Mouse (Mus musculus) left cerebral cortex, adult 2 months (tissue): ENCODE measurements at regions not wholly inside any gene's neighbourhood (a gene's known extent, or its start where the extent isn't known, plus 50 kb on each side); places are given as distances from the start of the nearest gene placed in this dataset.

Experiments
- DNase-seq, 2 experiments: peaks; one replicate each; pipeline ENCODE4 v3.0.0; 2021 to 2022; ENCODE audit warnings: low spot score in 2 of 2, mixed read lengths in 1 of 2; ENCODE audit errors: extremely low spot score in 1 of 2
- H3K27ac ChIP-seq: fragments of 200-600 bp; 2 replicates; pipeline ENCODE4 v1.8.1; 2022
- H3K4me3 ChIP-seq: fragments of 200-600 bp; 2 replicates; pipeline ENCODE4 v1.8.1; 2022
- CTCF ChIP-seq: fragments of 200-600 bp; IDR thresholded peaks from 2 replicates; pipeline ENCODE4 v1.8.1; 2022; ENCODE audit warnings: antibody characterized with exemption, mild to moderate bottlenecking, moderate library complexity
- intact Hi-C: fragments of 180-260 bp; cut with DNase I; formaldehyde crosslinking; loops from one replicate; pipeline ENCODE4 v1.15.1; 2025

DNA sequence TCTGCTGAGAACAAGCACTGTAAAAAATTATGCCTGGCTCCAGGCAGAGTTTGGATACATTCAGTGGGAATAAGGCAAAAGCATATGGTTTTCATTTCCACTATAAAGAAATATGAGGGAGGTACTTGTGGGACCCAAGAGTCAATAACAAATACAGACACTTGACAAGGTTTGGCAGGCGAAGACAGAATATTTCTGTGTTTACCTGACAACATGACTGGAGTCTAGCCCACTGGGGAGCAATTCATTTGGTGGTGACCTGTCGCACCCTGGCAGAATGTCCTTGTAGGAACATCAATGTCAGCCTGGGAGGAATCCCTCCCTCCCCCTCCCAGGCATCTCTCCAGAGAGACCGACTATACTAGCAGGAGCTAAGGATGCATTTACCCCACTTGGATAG lies 276.8 kb downstream of the Maf start:
- H3K27ac ChIP-seq = no peak overlapping the region
- no peak for TF ChIP-seq CTCF
- no peak overlapping the region for H3K4me3 ChIP-seq
- intact Hi-C loops = no loop called here
- no peak for DNase-seq

DNA sequence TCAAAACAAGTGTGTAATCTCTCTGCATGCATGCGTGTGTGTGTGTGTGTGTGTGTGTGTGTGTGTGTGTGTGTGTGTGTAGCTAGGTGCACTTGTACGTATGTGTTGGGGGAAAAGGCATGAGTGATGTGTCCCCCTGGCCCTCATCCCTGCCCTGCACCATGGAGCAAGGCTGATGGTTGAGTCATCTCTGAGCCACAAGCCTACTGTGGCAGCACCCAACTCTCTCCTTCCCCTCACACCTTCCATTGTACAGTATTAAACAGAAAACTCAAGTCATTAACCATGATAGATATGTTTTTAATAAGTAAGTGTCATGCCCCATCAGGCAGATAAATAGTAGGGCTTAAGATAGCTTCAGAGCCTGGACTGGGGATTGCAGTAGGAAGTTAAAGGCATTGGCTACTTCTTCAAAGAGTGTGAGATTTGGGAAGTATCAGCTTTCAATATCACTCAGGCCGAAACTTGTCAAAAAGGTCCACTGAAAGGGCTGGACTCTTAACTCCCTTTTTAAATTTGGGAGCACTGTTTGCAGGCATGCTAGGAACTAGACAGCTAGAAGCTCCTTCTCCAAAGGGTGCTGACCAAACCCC lies 278.2 kb downstream of the Maf start:
- TF ChIP-seq CTCF = no peak
- no peak for DNase-seq
- intact Hi-C loops = no loop called here
- H3K4me3 ChIP-seq = no peak overlapping the region
- H3K27ac ChIP-seq = no peak overlapping the region

DNA sequence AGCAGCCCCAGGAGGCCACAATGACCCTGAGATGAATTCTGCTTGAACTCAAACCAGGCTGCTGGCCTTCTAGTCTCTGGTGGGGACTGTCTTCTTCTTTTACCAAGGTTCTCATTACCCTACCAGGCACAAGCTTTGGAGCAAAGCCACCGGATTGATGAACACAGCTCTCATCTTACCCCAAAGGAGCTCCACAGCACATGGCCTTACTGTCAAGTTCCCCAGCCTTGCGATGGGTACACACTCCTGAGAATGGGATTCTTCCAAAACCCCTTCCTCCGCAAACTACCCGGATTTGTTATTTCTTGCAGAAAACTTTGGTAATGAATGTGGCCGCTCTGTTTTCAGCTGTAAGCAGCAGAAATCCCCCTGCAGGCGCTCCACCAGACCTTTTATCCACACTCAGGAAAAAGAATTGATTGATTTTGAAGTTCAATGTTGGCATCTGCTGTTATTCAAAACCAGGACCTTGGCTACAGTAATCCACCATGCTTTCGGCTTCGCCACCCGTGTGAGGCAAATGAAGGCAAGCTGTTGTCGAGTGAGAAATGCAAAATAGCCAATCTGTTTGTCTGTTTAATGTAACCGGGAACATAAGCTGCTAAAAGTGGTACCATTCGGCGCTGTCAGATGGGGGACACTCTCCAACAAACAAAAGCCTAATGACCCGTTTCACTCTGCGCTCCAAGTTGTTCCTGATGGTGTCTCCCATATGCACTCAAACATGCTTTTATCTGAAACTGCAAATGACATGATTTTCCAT lies 278.9 kb downstream of the Maf start:
- no peak for TF ChIP-seq CTCF
- no peak for DNase-seq
- Histone ChIP-seq H3K4me3 (no peak overlapping the region), H3K27ac (no peak overlapping the region)
- intact Hi-C loops = no loop called here

DNA sequence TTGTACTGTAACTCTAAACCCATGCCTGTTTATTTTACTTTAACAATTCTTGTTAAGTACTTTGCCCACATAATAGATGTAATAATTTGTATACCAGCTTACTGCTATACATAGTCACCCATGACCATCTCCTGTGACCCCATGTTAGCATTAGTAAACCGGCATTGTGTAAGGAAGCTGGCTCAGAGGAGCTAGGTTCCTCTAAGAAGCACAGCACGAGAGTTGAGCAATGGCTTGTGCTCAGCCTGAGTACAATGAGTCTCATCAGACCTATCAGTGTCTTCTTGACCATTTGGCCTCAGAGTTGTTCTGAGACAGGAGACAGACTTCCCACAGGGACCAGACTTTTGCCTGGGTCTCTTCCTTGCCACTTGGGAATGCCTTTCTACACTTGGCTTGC lies 279.6 kb downstream of the Maf start:
- intact Hi-C loops = no loop called here
- DNase-seq = no peak
- TF ChIP-seq CTCF = no peak
- Histone ChIP-seq H3K4me3 (no peak overlapping the region), H3K27ac (no peak overlapping the region)

DNA sequence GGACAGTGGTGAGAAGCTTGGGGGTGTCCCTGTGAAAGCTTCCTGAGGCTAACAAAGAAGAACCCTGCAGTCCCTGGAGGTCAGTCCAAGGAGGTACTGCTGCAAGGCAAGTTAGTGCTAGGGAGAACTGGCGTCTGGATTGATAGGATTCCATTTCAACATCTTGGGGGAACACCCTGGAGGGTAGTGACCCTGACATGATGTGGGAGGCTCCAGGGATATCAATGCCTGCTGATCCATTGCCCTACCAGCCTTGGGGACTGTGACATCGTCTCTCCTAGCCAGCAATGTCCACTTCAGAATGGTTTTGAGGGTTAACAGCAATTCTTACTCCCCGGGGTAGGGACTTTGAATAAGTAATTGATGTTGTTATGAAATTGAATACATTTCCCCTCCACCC lies 280.1 kb downstream of the Maf start:
- no peak overlapping the region for H3K4me3 ChIP-seq
- intact Hi-C loops = no loop called here
- no peak for DNase-seq
- H3K27ac ChIP-seq = no peak overlapping the region
- no peak for TF ChIP-seq CTCF

DNA sequence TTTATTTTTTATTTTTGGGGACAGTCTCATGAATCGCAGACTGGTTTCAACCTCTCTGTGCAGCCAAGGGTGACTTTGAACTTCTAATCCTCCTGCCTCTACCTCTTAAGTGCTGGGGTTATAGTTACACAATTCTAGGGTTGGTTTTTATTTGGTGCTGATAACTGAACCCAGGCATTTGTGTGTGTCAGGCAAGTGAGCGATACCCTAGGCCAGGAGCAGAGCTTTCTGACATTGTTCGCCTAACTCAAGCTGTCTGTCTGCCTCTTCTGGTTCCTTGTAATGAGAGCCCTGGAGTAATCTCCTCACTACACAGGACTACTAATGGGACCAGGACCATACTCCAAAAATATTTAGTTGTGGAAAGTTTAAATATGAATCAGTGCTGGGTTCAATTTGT lies 281.1 kb downstream of the Maf start:
- TF ChIP-seq CTCF = no peak
- no peak for DNase-seq
- intact Hi-C loops = no loop called here

DNA sequence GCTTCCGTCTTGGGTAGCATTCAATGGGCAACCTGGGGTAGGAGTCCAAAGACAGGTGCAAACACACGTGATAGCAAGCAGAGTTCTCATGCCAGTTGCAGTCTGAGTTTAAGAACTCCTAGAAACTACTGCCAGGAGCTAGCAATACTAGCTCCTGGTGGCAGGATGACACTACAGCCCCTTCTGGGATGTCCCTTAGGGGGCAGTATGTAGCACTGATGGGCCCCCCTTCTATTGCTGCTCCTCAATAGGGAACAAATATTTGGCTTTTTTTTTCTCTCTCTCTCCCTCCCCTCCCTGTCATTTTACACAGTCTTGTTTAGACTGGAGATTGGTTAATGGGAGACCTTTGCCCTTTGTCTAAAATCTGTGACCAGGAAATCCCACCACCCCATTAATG lies 282.2 kb downstream of the Maf start:
- no peak for DNase-seq
- H3K27ac ChIP-seq = no peak overlapping the region
- intact Hi-C loops = no loop called here
- no peak overlapping the region for H3K4me3 ChIP-seq
- TF ChIP-seq CTCF = peak; percentile 27

More for the DNA sequence above, 281.1 kb downstream of the Maf start:
- Histone ChIP-seq H3K27ac (no peak overlapping the region), H3K4me3 (no peak overlapping the region)

DNA sequence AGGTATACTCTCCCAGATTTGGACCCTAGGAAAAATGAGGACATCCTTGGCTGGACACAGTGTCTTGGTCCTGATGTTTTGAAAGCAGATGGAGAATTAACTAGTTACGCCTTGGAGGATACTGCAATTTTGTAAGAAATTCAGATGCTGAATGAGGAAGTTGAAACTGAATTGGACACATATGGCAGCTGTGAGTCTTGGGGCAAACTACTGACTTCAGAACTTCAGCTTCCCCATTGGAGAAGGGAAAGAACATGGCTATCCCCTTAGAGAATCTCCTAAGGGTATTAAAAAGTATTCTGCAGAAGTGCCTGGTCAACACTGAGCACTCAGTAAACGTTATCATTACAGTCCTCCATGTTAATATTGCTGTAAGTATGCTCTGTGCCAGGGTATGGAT lies 283.9 kb downstream of the Maf start:
- intact Hi-C loops = no loop called here
- no peak for TF ChIP-seq CTCF
- DNase-seq = no peak
- Histone ChIP-seq H3K27ac (no peak overlapping the region), H3K4me3 (no peak overlapping the region)

DNA sequence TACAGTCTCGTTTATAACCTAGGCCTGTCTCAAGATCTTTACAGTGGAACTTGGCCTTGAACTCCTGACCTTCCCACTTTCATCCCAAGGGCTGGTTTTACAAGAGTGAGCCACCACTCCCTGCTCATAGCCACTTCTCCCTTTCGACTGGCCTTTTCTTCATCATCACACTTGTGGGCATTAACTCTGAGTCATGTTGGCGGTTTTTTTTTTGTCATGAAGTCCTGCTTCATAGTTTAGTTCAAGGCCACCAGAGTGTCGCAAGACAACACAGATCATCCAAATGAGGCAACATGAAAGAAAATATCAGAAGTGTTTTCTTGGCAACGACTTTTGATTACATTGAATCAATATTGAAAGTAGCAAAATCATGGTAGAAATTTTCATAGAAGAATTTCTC lies 284.5 kb downstream of the Maf start:
- intact Hi-C loops = no loop called here
- no peak overlapping the region for H3K4me3 ChIP-seq
- H3K27ac ChIP-seq = no peak overlapping the region
- TF ChIP-seq CTCF = no peak
- DNase-seq = no peak

DNA sequence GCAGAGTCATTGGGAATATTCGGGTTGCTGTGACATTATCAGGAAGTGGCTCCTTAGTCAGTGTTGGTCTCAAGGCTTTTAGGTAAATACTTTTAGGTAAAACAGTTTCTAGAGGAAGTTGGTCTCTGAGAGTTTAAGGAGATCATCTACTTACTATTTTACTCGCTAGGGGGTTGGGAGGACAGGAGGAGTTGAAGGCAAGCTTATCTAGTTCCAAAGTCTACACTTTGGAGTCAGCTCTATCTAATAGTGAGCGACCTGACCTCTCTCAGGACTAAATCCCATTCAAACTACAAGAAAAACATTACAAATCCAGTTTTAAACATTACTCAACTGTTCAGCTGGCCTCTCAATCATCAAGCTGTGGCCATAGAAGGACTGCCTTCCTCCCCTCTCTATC lies 287.1 kb downstream of the Maf start:
- intact Hi-C loops = no loop called here
- no peak for TF ChIP-seq CTCF
- no peak overlapping the region for H3K4me3 ChIP-seq
- H3K27ac ChIP-seq = no peak overlapping the region
- no peak for DNase-seq

DNA sequence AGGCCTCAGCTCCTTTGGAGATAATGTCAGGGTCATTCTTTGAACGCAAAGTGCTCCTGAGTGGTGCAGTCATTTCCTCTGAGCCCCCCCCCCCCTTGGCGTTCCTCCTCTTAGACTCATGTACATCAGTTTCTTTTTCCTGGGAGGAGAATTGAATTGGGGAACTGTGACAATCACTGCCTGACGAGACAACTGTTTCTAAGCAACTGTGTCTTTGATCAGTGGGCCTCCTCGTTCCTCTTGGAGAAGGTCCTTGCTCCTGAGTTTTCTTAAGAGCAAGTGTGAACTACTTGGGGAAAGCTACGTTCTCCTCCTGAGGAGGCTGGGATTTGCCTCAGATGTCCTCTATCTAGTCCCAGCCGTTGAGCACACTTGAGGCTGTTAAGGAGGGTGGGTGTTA lies 287.5 kb downstream of the Maf start:
- DNase-seq = no peak
- Histone ChIP-seq H3K27ac (no peak overlapping the region), H3K4me3 (no peak overlapping the region)
- TF ChIP-seq CTCF = no peak
- intact Hi-C loops = no loop called here

DNA sequence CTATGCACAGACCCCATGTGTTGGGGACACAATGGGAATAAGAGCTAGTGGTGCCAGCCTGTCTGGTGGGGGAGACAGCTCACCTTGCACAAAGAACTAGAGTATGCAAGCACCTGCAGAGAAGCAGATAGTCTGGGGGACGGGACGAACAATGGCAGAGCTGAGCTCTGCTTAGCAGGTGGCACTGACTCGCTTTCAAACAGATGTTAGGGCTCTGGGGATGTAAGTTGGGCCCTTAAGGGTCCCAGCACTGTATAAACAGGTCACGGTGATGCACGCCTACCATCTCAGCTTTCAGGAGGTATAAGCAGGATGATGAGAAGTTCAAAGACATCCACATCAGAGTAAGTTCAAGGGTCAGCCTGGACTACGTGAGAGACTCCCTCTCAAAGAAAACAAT lies 289.5 kb downstream of the Maf start:
- DNase-seq = no peak
- Histone ChIP-seq H3K4me3 (no peak overlapping the region), H3K27ac (no peak overlapping the region)
- intact Hi-C loops = no loop called here
- TF ChIP-seq CTCF = no peak

DNA sequence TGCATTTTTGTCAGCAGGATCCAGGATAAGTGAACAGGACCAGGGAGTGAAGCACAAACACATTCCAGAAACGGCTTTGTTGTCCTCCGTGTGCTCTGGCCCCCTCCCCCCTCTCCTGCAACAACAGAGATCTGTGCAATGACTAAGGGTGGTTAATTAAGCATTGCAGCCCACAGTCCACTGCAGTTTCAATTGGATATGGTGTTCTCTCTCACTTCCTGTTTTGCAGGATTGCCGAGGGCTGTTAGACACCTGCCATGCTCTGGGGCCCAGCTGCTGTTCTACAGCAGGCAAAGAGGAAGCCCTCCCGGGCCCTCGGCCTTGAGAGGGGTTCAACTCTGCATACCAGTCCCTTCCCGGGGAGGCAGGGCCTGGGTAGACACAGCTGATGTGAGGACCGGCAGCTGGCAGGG lies 293.5 kb downstream of the Maf start:
- intact Hi-C loops = no loop called here
- no peak for TF ChIP-seq CTCF
- peak; percentile 15 to 18 for DNase-seq
- Histone ChIP-seq H3K4me3 (no peak overlapping the region), H3K27ac (no peak overlapping the region)
